Mouse (Mus musculus): ENCODE results near the gene Lrrc28.

Lrrc28 gene

GRCm38 (mm10) chr7:67487889-67488411 is 157.1 kb downstream of the Lrrc28 start:
- peak; percentile 28 for DNase-seq (ENCODE audit: low read depth, low spot score)

- DNase-seq (ENCODE audit: low read depth, low spot score) = no peak
Observed at GRCm38 (mm10) chr7:67486925-67487760, 157.9 kb downstream of the Lrrc28 start.

GRCm38 (mm10) chr7:67486417-67486816 is 158.7 kb downstream of the Lrrc28 start:
- DNase-seq (ENCODE audit: low read depth, low spot score) = no peak

GRCm38 (mm10) chr7:67483698-67484097 is 161.4 kb downstream of the Lrrc28 start:
- no peak for DNase-seq (ENCODE audit: low read depth, low spot score)

- no peak for DNase-seq (ENCODE audit: low read depth, low spot score)
Observed at GRCm38 (mm10) chr7:67479576-67480413, 165.3 kb downstream of the Lrrc28 start.

- DNase-seq (ENCODE audit: low read depth, low spot score) = no peak
Observed at GRCm38 (mm10) chr7:67479168-67479567, 165.9 kb downstream of the Lrrc28 start.

- DNase-seq (ENCODE audit: low read depth, low spot score) = no peak
Observed at GRCm38 (mm10) chr7:67477996-67478395, 167.1 kb downstream of the Lrrc28 start.

- DNase-seq (ENCODE audit: low read depth, low spot score) = no peak
Observed at GRCm38 (mm10) chr7:67471295-67471694, 173.8 kb downstream of the Lrrc28 start.

- DNase-seq (ENCODE audit: low read depth, low spot score) = no peak
Observed at GRCm38 (mm10) chr7:67468802-67469408, 176.2 kb downstream of the Lrrc28 start.

- DNase-seq (ENCODE audit: low read depth, low spot score) = no peak
Observed at GRCm38 (mm10) chr7:67468180-67468579, 176.9 kb downstream of the Lrrc28 start.

- DNase-seq (ENCODE audit: low read depth, low spot score) = no peak
Observed at GRCm38 (mm10) chr7:67466322-67466721, 178.7 kb downstream of the Lrrc28 start.

GRCm38 (mm10) chr7:67464633-67465032 is 180.4 kb downstream of the Lrrc28 start:
- no peak for DNase-seq (ENCODE audit: low read depth, low spot score)

GRCm38 (mm10) chr7:67463565-67463964 is 181.5 kb downstream of the Lrrc28 start:
- no peak for DNase-seq (ENCODE audit: low read depth, low spot score)

Measured in retina, postnatal 7 days (tissue).